Mouse (Mus musculus): ENCODE data around the gene Cpeb2.

The Cpeb2 gene

DNA sequence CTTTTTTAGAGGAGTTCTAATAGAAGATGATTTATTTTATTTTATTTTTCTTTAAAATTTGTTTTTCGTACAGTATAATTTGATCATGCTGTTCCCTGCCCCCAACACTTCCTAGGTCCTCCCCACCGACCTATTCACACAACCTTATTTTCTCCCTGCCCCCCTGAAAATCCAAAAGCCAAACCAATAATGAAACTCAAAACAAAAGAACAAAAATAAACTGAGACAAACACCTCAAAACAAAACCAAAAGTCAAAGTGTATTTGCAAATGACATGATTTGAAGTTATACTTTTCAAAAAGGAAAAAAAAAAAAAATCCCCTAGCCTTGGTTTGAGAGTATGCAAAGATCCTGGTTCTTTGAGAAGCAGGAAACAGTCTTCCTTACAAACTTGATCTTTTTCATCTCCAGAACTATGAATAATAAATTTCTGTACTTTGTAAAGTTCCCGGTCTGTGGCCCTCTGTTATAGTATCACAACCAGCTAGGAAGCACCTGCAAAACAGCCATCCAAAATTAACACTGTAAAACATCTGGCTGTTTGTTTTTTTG is 91.4 kb downstream of the Cpeb2 start:
- no peak for DNase-seq (ENCODE audit: low spot score in 2 of 2)

DNA sequence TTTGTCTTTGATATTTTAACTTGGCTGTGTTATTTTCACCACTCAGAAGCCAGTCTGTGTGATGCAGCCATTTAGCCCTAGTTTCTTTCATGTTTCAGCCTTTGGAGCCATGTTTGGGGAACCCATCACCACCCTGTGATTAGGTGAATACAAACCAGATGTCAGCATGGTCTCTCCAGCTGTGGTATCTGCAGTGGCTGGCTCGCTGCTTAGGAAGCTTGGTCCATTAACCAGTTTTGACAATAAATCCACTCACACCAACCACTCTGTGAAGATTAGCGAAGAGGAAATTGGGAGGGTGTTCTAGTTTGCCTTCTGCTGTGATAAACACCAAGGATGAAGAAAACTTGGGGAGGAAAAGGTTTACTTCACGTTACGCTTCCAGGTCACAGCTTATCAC is 92.6 kb downstream of the Cpeb2 start:
- DNase-seq (ENCODE audit: low spot score in 2 of 2) = no peak

DNA sequence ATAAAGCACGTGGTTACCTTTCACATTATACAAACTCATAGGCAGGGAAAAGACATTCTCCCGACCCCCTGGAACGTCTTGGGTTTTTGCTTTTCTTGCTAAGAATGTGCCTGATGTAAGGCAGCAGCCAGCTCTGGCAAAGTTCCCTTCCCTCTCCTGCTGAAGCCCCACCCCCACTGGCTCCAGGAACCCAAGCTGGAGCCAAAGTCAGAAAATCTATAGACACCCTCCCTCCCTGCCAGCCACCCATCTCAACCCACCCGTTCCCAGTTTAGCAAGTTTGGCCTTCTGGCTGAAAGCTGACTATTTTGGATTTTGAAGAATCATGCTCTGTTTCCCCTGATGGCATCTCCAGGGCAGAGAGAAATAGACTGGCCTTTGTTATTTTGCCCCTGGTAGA is 95.6 kb downstream of the Cpeb2 start:
- DNase-seq (ENCODE audit: low spot score in 2 of 2) = no peak

DNA sequence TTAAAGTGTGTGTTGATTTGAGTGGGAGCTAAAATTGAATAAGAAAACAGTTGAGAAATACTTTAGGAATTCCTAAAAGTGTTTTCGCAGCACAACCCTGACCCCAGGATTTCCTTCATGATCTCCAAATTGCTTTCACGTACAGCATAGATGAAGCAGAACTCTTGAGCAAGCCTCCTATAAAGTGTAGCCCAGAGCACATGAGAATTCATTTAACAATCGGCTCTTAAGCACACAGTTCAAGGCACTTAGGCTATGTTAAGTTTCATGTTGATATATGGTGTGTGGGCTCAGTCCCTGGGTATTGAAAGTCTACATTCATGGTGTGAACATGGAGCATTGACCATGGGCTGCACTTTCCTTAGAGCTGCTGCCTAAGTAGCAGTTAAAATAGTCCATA is 97.3 kb downstream of the Cpeb2 start:
- DNase-seq (ENCODE audit: low spot score in 2 of 2) = no peak

DNA sequence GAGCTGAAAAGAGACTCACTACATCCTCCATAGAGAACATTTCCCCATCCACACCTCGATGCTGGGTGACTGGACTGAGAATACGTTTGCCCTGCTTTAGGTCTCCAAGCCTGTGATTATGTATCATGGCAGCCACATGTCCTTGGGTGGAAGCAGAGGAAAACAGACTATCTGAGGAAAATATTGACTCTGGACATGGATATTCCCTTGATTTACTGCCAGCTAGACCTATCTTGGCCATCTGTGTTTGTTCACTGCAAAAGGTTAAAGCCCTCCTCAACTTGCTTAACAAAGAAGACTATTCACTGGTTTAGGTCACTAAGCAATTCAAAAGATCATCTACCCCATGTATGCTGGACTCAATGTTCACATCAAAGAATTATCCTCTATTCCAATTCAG is 101.5 kb downstream of the Cpeb2 start:
- no peak for DNase-seq (ENCODE audit: low spot score in 2 of 2)

DNA sequence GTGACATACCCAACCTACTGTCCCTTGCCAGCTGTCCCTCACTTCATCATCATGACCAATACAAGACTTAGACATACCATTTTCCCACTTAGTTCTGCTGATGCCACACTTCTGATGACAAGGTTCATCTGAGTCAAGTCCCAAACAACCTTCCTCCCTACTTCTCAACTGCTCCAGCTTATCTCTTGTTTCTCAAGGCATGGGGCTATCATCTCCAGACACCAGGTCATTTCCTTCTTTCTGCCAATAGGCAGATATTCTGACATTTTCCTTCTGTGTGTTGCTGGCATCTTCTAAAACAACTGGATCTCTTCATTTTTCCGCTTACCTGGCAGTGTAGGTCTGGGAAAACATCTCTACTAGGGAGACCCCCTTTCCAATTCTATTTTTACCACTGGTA is 104.2 kb downstream of the Cpeb2 start:
- no peak for DNase-seq (ENCODE audit: low spot score in 2 of 2)

DNA sequence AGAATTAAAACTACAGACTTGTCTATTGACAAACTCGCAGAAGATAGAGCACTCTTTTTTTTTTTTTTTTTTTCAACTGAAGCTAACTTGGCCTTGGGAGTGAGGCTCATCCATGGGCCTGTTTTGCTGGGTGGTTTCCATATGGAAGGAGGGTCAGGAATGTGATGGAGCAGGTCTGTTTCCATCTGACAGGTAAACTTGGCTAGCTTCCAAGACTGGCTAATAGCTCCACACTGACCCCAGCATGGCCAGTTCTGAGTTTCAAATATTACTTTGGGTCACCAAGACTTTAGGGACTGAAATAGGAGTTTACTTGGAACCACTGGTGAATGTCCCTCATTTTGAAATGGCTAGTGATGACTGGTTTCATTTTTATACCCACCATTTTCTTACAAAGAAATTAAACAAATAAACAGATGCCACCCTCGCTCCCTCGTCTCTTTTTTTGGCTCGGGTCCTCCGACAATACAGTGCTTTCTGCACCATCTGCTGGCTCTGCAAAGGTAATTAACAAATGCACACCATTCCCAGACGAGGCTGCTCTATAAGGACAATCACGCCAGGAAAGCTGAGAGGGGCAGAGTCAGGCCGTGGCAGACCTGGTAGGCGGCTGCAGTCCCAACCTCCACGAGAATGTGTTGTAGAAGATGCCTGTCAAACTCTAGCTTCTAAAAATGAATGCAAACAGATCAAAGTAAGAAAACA is 106.0 kb downstream of the Cpeb2 start:
- peak in 1 of 2 experiments; percentile 22 for DNase-seq (ENCODE audit: low spot score in 2 of 2)

Measured in spleen, postnatal 4 days (tissue).